In genomic region chr16:18621362-18622001, GRCm38 (mm10) we compare ENCODE assay signal across 9 mouse cellular contexts. TPM values are rescaled to one million over a fixed set of nuclear protein-coding genes. Genes with fewer than 3 reads are reported as not detected.
DNase-seq lines count a peak whose midpoint lies in the region; ATAC-seq and TF ChIP-seq lines count a peak whose summit lies in the region.
"Had no signal": no experiment of that assay in that cellular context is flagged by ENCODE, and none has a peak within 500 bp of the region (broad histone marks: within the 10 kb centered on the region; RNA-seq: fewer than 3 reads in every experiment).

No protein-coding gene starts in this region.

- no peak overlapping the region for H3K27ac ChIP-seq in ES-E14 (ENCODE audit: insufficient read depth, low read depth, low read length, poor library complexity, severe bottlenecking)
- H3K27ac ChIP-seq in forebrain, embryonic 14.5 days (ENCODE audit: low read depth, low read length) = no peak overlapping the region
- no peak overlapping the region for H3K27ac ChIP-seq in neural tube, embryonic 12.5 days

- H3K4me1 ChIP-seq in ES-E14 (ENCODE audit: control insufficient read depth in 2 of 2, insufficient read depth in 2 of 2, low read length in 2 of 2, poor library complexity in 1 of 2) = peaks cover 0 to 11% of the 10 kb centered on the region in 2 experiments; a peak in 1 of 4 replicates
- H3K4me1 ChIP-seq in forebrain, embryonic 14.5 days (ENCODE audit: control insufficient read depth, insufficient read depth, low read length) = peaks cover 13% of the 10 kb centered on the region
- H3K4me1 ChIP-seq in neural tube, embryonic 12.5 days = peaks cover 35% of the 10 kb centered on the region

- peaks cover 84% of the 10 kb centered on the region for H3K27me3 ChIP-seq in forebrain, embryonic 14.5 days (replicated peaks; ENCODE audit: control insufficient read depth, insufficient read depth, low read length)
- H3K27me3 ChIP-seq in neural tube, embryonic 12.5 days (replicated peaks) = peaks cover 87% of the 10 kb centered on the region

- H3K9ac ChIP-seq in ES-E14 (ENCODE audit: insufficient read depth, low read depth, low read length, poor library complexity, severe bottlenecking) = peak overlapping the region; percentile 59; the same call in 1 of the 2 replicates
- peak overlapping the region; percentile 46 for H3K9ac ChIP-seq in forebrain, embryonic 14.5 days (ENCODE audit: low read length)
- H3K9ac ChIP-seq in neural tube, embryonic 12.5 days = 0 out of 2 replicates have a peak overlapping the region, but pooled peaks have one; percentile 42

- 4% methylated on average over 38 of the region's 38 CpGs for WGBS in forebrain, embryonic 14.5 days
- 2% methylated on average over 38 of the region's 38 CpGs for WGBS in neural tube, embryonic 12.5 days

- no peaks in the 10 kb centered on the region for H3K36me3 ChIP-seq in ES-E14 (ENCODE audit: control insufficient read depth, insufficient read depth, low read length, poor library complexity, severe bottlenecking)
- H3K36me3 ChIP-seq in forebrain, embryonic 14.5 days (ENCODE audit: control insufficient read depth, insufficient read depth, low read length) = peaks cover 48% of the 10 kb centered on the region
- peaks cover 34% of the 10 kb centered on the region for H3K36me3 ChIP-seq in neural tube, embryonic 12.5 days

- in situ Hi-C loops in ES-E14 (cut with MboI; ENCODE audit: low sequenced_read_pairs in 2 of 2, unreplicated experiment in 2 of 2) = loop anchor here in 1 of 2 experiments (5.0 to 25.0 kb wide), 3 partner anchors 39 to 809 kb away; no protein-coding TSS in a partner anchor

- H3K4me3 ChIP-seq in ES-E14 (ENCODE audit: insufficient read depth in 1 of 2, low read depth in 1 of 2, low read length in 2 of 2, poor library complexity in 1 of 2, severe bottlenecking in 1 of 2) = peak overlapping the region; percentile 57 to 75
- peak overlapping the region; percentile 31 for H3K4me3 ChIP-seq in forebrain, embryonic 14.5 days (ENCODE audit: low read depth, low read length)
- peak overlapping the region; percentile 33 for H3K4me3 ChIP-seq in neural tube, embryonic 12.5 days
- H3K4me3 ChIP-seq: myocyte had no signal

- no peak for ATAC-seq in forebrain, embryonic 14.5 days
- no peak for ATAC-seq in neural tube, embryonic 12.5 days (ENCODE audit: low FRiP score, low read depth)
- ATAC-seq in inflammation-experienced regulatory T-cells, adult 6 months = no peak

- DNase-seq in adrenal gland, adult (ENCODE audit: inconsistent age in 2 of 2, low spot score in 1 of 2) = peak; percentile 21 to 57
- no peak for DNase-seq in adrenal gland, postnatal 25 days
- DNase-seq in ES-E14 (ENCODE audit: low read depth, low spot score) = no peak
- no peak for DNase-seq in forebrain, embryonic 14.5 days (ENCODE audit: low spot score)
- DNase-seq in layer of hippocampus, adult 9-11 months = peak; percentile 22
- no peak for DNase-seq in adrenal gland, adult 8-10 months

- H3K9me3 ChIP-seq in ES-E14 (ENCODE audit: control insufficient read depth, insufficient read depth, low read depth, low read length) = no peaks in the 10 kb centered on the region
- H3K9me3 ChIP-seq in forebrain, embryonic 14.5 days (replicated peaks; ENCODE audit: control insufficient read depth, low read length) = no peaks in the 10 kb centered on the region
- H3K9me3 ChIP-seq in neural tube, embryonic 12.5 days = no peaks in the 10 kb centered on the region

- H3K4me2 ChIP-seq in forebrain, embryonic 14.5 days (ENCODE audit: low read length) = peak overlapping the region; percentile 69
- H3K4me2 ChIP-seq in neural tube, embryonic 12.5 days (replicated peaks) = peak overlapping the region; percentile 70

TF ChIP-seq in ES-E14, 5 proteins besides CTCF, POLR2A, EP300 and RAD21:
- TF ChIP-seq ZC3H11A (IDR thresholded peaks at IDR 0.05; ENCODE audit: borderline replicate concordance, low read depth, low read length) (no peak), ZNF384 (IDR thresholded peaks at IDR 0.05; ENCODE audit: low read depth, low read length) (no peak), CHD2 (IDR thresholded peaks at IDR 0.05; ENCODE audit: low read depth, low read length) (no peak), MAFK (IDR thresholded peaks at IDR 0.05; ENCODE audit: insufficient read depth, low read depth, low read length) (no peak)

RNA-seq across cellular contexts. Expression of gene Gp1bb, which starts 0.7 kb away (rescaled TPM):
- total RNA-seq in adrenal gland, postnatal 25 days (2021) = not detected in 2 replicates
- total RNA-seq in ES-E14 (2012; rRNA removed) = 0.11 TPM in 1 of 2 replicates, not detected in the other
- 9.6 and 10.3 TPM in 2 replicates for polyA plus RNA-seq in forebrain, embryonic 14.5 days (2014; fragmentation: Nextera tagmentation; extraction: Ambion mirVana)
- 12.0 and 12.7 TPM in 2 replicates for polyA plus RNA-seq in neural tube, embryonic 12.5 days (2016; fragmentation: Nextera tagmentation; extraction: Ambion mirVana)
- polyA plus RNA-seq in inflammation-experienced regulatory T-cells, adult 6 months (2017; shearing (Covaris generic)) = not detected
- not detected for total RNA-seq in adrenal gland, adult 8-10 months (2022)

RNA-seq across cellular contexts. Expression of gene Gm49601, which starts 4.7 kb away (rescaled TPM):
- total RNA-seq in adrenal gland, postnatal 25 days (2021) = 2.8 and 5.5 TPM in 2 replicates
- 0.85 and 1.7 TPM in 2 replicates for total RNA-seq in ES-E14 (2012; rRNA removed)
- 5.7 and 8.2 TPM in 2 replicates for polyA plus RNA-seq in forebrain, embryonic 14.5 days (2014; fragmentation: Nextera tagmentation; extraction: Ambion mirVana)
- 11.8 and 12.1 TPM in 2 replicates for polyA plus RNA-seq in neural tube, embryonic 12.5 days (2016; fragmentation: Nextera tagmentation; extraction: Ambion mirVana)
- not detected for polyA plus RNA-seq in inflammation-experienced regulatory T-cells, adult 6 months (2017; shearing (Covaris generic))
- 1 to 10 TPM; 3.6 to 8.5 (median 5.6) TPM for total RNA-seq in adrenal gland, adult 8-10 months (2022)

RNA-seq across cellular contexts. Expression of gene Sept5, which starts 8.3 kb away (rescaled TPM):
- total RNA-seq in adrenal gland, postnatal 25 days (2021) = 8.4 and 11.4 TPM in 2 replicates
- total RNA-seq in ES-E14 (2012; rRNA removed) = 0.74 and 3.0 TPM in 2 replicates
- 138 and 177 TPM in 2 replicates for polyA plus RNA-seq in forebrain, embryonic 14.5 days (2014; fragmentation: Nextera tagmentation; extraction: Ambion mirVana)
- polyA plus RNA-seq in neural tube, embryonic 12.5 days (2016; fragmentation: Nextera tagmentation; extraction: Ambion mirVana) = 117 and 125 TPM in 2 replicates
- under 1 TPM; 0.72 to 0.78 (median 0.77) TPM for polyA plus RNA-seq in inflammation-experienced regulatory T-cells, adult 6 months (2017; shearing (Covaris generic))
- total RNA-seq in adrenal gland, adult 8-10 months (2022) = 10 to 100 TPM in 3 of 4 experiments, 1 to 10 TPM in 1; 8.5 to 18.5 (median 12.0) TPM

RNA-seq across cellular contexts. Expression of gene Tbx1, which starts 31.0 kb away (rescaled TPM):
- total RNA-seq in adrenal gland, postnatal 25 days (2021) = 0.52 TPM in 1 of 2 replicates, not detected in the other
- total RNA-seq in ES-E14 (2012; rRNA removed) = 0.11 and 0.27 TPM in 2 replicates
- polyA plus RNA-seq in forebrain, embryonic 14.5 days (2014; fragmentation: Nextera tagmentation; extraction: Ambion mirVana) = 0.48 and 0.64 TPM in 2 replicates
- 5.5 and 7.2 TPM in 2 replicates for polyA plus RNA-seq in neural tube, embryonic 12.5 days (2016; fragmentation: Nextera tagmentation; extraction: Ambion mirVana)
- polyA plus RNA-seq in inflammation-experienced regulatory T-cells, adult 6 months (2017; shearing (Covaris generic)) = not detected
- total RNA-seq in adrenal gland, adult 8-10 months (2022) = not detected

Comparison
In these comparisons a context has a peak if more than half of its experiments do, and no peak if none do; other contexts are left out.
1. DNase-seq: peak in adrenal gland, adult (2 of 2) and layer of hippocampus, adult 9-11 months (single experiment); none in adrenal gland, postnatal 25 days (single experiment), ES-E14 (single experiment), forebrain, embryonic 14.5 days (single experiment) and adrenal gland, adult 8-10 months (single experiment).
2. Peak in every context shown above with its lines, with median percentiles within 50 percentile points of each other: H3K4me3 ChIP-seq and H3K9ac ChIP-seq.